In the genomic region with DNA sequence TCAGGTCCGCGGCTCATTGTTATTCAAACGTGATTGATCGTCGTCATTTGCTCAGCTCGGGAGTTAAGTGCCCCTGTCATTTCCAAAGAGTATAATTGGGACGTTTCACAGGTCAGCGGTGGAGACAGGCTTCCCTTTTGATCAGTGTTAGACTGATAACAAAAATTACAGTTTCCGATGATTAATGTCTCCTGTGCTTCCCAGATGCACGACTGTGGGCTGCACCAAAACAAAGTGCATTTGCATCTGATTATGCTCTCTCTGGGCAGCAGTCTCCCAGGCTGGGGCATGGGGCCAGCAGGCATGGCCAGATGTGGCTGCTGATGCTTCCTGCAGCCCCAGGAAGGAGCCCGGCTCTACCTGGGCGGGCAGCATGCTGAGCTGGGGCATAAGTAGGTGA, we compare ENCODE assay signal across 19 mouse cellular contexts. TPM values are rescaled to one million over a fixed set of nuclear protein-coding genes. Genes with fewer than 3 reads are reported as not detected.
"Had no signal": no experiment of that assay in that cellular context is flagged by ENCODE, and none has a peak within 500 bp of the region (broad histone marks: within the 10 kb centered on the region; RNA-seq: fewer than 3 reads in every experiment).

No protein-coding gene starts in this region.

- H3K4me3 ChIP-seq: limb, embryonic 15.5 days; liver, embryonic 12.5 days had no signal

- DNase-seq: kidney, postnatal 36 days; layer of hippocampus, adult 9-11 months; layer of hippocampus, postnatal 36 days; lung, embryonic 14.5 days; lung, postnatal 10 days; lung, postnatal 4 days; retina, postnatal 1 day; right cerebral cortex, postnatal 4 days; spleen, adult 18-20 months; thymus, adult 18-20 months; thymus, postnatal 14 days had no signal

- H3K9me3 ChIP-seq: limb, embryonic 15.5 days; liver, embryonic 12.5 days had no signal

- H3K9ac ChIP-seq: limb, embryonic 15.5 days; liver, embryonic 12.5 days; lung, embryonic 14.5 days had no signal

- H3K27me3 ChIP-seq: limb, embryonic 15.5 days; liver, embryonic 12.5 days had no signal

- H3K4me2 ChIP-seq: limb, embryonic 15.5 days; liver, embryonic 12.5 days; lung, embryonic 14.5 days; midbrain, embryonic 11.5 days had no signal

- H3K4me1 ChIP-seq: limb, embryonic 15.5 days; liver, embryonic 12.5 days had no signal

- ATAC-seq: liver, embryonic 12.5 days; midbrain, embryonic 16.5 days had no signal

- H3K27ac ChIP-seq: kidney, postnatal 0 days; limb, embryonic 15.5 days; liver, embryonic 12.5 days had no signal

RNA-seq across cellular contexts. Expression of a gene that starts 33.0 kb away (rescaled TPM):
- polyA plus RNA-seq: kidney, postnatal 0 days; limb, embryonic 11.5 days; limb, embryonic 15.5 days; liver, embryonic 12.5 days; liver, embryonic 16.5 days; lung, embryonic 14.5 days; midbrain, embryonic 16.5 days; stomach, embryonic 14.5 days had no signal
